Mouse (Mus musculus): ENCODE data around the gene Gnaq.
A peak's percentile ranks its signal among the peaks of the same experiment; 100 is the strongest.
"Not testable (repeated sequence)": the region's sequence is repeated elsewhere in the genome, so short reads cannot be mapped to it uniquely, and the experiment has no call there.

Gnaq gene

DNA sequence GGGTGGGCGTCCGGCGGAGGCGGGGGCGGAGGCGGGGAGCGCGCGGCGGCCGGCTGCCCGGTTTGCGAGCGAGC is at the start of gene Gnaq:
Gene Gnaq (plus strand): TSS at position 41 of the 74 bp plus-strand sequence.
- DNase-seq (ENCODE audit: low spot score) = no peak

DNA sequence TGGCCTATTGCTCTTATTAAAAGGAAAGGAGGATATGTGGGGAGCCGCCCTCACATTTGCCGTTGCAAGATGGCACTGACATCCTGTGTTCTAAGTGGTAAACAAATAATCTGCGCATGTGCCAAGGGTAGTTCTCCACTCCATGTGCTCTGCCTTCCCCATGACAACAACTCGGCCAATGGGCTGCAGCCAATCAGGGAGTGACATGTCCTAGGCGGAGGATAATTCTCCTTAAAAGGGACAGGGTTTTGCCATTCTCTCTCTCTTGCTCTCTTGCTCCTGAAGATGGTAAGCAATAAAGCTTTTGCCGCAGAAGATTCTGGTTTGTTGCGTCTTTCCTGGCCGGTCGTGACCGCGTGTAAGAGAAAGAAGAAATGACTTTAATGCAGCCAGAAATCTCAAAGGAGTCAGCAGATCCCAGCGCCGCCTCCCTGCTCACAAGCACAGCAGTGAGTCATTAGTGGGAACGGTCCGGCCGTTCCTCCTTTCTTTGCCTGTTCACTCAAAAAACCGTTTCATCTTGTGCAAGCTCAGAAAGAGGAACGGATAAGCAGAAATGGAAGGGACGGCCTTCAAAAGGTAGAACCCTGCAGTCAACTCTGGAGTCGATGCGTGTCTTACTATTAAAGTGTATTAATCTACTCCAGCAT is 48.5 kb upstream of the Gnaq start:
- not testable (repeated sequence) for DNase-seq (ENCODE audit: low spot score)

DNA sequence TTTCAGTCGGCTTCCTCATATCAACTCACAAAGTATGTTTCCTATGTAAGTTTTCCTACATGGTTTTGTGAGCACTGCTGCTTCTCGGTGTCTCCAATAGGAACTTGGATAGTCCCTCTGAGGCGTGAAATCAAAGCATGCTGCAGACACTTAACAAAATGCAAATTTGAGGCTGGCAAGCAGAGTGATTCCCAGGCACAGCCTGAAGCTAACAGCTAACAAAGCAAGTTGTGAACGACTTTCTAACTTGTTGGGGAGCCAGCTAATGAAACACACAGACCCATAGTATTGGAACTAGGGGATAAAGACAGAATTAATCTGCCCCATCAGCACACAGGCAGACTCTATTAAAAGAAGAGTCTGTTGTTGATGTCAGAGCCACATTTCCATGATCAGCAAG is 47.4 kb upstream of the Gnaq start:
- no peak for DNase-seq (ENCODE audit: low spot score)

DNA sequence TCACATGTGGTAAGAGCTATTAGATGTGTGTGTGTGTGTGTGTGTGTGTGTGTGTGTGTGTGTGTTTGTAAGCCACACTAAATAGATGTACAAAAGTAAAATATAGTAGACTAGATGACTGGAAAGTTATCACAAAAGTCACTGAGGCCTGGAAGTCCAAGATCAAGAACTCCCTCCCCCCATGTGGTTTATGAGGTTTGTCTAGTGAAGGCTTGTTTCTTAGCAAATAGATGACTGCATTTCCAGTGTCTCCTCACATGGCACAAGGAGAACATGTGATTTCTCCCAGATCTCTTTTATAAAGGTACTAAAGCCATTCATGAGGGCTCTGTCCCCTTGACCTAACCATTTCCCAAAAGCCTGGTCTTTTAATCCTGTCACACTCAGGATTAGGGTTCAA is 46.5 kb upstream of the Gnaq start:
- no peak for DNase-seq (ENCODE audit: low spot score)

DNA sequence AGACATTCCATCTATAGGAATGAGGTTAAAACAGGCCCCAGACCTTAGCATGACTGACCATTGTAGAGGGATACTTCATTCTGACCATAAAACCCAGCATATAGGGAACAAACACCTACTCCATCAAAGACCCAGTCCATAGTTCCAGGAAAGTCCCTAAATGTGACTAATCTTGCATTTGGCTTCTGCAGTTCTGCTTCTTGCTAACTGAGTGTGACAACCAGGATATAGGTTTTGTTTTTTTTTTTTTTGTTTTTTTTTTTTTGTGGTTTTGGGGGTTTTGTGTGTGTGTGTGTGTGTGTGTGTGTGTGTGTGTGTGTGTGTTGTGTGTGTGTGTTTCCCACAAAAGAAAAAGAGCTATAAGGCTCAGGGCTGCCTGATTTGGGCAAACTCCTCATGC is 46.0 kb upstream of the Gnaq start:
- DNase-seq (ENCODE audit: low spot score) = no peak

DNA sequence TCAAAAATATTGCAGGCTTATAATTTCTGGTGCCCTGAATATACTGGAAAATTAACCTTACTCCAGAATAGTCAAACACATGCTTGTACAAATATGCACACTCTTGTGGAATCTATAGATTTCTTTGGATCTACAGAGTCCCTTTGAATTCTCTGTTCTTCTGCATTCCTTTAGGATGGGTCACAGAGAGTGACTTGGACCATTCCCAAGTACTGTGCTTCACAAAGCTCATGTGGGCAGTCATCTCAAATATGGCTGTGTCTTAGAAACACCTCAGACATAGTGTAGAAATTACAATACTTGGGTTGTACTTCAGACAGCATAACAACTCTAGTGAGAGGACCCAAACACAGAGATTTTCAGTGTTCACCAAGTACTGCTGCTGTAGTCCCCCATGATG is 45.2 kb upstream of the Gnaq start:
- no peak for DNase-seq (ENCODE audit: low spot score)

DNA sequence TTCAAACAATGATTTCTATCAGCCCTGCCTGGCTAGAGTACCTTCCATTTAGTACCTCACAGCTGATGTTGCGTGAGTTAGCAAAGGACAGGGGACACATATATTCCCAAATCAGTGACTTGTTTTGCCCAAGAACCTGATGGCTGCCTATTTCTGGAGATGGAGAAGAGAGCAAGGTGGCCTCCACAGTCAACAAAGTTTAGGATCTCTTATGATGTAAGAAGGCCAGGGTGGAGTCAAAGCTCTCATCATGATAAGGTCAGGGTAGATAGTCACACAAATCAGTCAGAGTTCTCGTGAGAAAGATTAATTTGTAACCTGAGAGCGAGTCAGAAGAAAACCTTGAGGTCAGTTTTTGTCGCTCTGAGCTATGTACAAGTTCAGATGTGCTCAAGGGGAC is 39.0 kb upstream of the Gnaq start:
- DNase-seq (ENCODE audit: low spot score) = no peak

DNA sequence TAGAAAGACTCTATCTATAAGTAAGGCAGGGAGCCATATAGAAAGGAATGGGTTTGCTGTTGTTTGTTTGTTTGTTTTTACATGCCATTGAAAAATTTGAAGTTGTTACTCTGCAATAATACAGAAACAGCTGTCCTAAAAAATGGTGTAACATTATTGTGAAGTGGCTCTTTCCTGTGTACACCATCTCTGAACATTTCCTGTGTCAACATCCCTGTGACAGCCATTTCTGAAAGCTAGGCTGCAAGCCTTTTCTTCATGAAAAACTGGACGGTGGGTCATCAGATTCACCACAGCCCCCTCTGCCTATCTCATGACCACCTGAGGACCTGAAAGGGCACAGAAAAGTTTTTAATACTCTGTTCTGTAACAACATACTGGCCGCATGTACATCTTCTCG is 22.7 kb upstream of the Gnaq start:
- DNase-seq (ENCODE audit: low spot score) = no peak

DNA sequence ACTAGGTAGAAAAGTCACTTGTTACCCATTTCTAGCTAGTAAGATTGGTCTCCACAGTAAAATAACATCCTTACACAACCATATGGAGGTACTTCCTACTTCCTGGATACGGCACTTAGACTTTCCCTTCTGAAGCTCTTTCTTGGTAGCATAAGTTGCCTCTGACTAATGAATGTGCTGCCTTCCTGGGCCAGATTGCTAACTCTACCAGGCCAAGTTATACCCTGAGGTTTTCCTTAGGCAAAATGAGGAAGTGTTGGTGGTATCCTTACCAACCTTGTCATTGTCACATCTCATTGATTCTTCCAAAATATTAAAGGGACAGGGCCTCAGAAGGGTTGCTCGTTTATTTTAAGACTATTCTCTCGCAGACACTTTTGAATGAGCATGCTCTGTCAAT is 22.0 kb upstream of the Gnaq start:
- no peak for DNase-seq (ENCODE audit: low spot score)

DNA sequence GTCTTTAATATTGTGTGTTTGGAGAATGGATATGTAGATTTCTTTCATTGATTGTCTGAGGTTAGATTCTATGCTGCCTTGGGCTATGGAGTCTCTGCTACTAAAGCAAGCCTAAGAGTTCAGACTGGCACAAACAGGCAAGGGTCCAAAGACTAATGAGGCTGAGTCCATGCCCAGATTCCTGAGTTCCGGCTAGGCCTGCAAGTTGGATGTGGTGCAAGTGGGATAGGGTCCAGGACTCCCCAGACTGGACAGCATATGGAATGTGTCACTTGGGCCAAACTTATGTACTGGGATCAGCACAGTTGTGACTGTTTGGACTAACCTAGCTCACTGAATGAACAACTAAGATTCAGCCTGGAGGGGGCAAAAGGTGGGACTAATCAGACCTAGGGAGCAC is 19.3 kb upstream of the Gnaq start:
- DNase-seq (ENCODE audit: low spot score) = no peak

DNA sequence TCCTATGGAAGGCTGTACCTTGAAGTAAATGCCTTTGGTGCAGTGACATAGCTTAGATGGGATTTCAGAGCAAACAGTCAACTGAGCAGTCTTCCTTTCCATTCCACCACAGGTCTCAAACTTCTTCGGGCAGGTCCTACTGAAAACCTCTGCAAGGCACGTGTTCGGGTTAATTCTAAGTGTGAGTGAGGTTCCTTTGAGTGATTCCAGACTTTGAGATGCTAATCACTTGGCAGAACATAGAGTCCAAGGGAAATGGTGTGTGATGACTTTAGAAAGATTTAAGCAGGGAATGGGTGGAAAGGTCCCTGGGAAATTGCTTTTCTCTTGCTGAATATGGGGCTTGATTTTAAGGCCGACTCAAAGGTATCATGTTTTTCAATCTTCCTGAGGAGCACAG is 14.2 kb upstream of the Gnaq start:
- no peak for DNase-seq (ENCODE audit: low spot score)

DNA sequence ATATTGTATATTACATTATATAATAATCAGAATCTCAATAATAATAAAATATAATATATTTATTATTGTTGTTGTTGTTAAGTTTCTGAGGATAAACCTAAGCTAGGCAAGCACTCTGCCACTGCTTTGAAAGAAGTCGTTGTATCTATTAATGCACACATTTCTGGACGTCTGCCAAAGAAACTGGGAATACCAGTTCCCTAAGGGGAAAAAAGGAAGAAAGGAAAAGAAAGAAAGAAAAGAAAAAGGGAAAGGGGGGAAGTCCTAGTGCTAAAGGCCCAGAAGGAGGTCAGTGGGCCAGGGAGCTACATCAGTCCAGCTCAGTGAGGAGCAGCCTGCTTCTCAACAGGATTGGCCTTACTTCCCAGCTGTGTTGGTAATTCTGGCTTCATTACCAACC is 11.3 kb upstream of the Gnaq start:
- no peak for DNase-seq (ENCODE audit: low spot score)

DNA sequence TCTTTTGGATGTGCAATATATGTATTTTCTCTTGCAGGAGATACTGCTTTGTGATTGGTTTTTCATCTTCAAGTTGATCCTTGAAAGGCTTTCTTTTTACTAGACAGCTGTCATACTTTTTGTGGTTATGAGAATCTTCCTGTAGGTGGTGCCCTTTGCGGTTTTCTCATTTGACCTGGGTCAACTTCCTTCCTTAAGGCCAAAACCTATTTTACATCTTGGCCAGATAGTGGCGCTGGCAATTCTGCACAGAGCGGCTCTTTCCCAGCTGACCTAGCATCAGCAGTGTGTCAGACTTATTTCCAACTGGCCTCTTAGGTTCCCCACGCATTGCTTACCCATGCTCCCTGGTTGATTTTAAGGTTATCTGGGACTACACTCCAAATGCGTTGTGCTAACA is 3.9 kb upstream of the Gnaq start:
- DNase-seq (ENCODE audit: low spot score) = no peak

DNA sequence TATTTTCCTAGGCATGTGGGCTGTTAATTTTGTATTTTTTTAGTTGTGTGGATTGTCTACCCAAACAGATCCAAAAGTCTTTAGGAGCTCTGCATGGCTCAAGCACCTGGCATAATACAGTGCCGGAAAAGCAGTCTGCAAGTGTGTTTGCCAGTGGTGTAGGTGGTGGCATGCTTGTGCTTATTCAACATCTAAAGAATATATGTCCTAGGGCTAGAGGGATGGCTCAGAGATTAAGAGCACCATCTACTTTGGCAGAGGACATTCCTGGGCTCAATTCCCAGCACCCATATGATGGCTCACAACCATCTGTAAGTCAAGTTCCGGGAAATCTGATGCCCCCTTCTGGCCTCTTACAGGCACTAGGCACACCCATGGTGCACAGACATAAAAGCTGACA is 3.5 kb upstream of the Gnaq start:
- no peak for DNase-seq (ENCODE audit: low spot score)

DNA sequence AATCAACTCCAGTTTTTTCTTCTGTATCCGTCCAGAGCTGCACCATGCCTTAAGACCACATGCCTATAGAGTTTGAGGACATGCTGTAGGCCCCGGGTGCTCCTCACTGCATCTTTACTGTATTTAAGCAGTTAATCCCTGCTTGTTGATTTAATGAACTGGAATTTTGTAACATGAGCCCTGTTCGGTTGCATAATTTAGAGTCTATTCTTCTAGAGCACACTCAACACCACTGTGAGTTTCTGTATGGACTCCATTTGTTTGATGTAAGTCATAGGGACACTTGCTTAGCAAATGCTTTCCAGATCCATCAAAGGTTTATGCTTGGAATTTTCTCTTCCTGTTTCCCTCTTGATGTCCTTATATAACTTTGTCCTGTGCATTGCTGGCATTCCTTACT is 2.2 kb upstream of the Gnaq start:
- no peak for DNase-seq (ENCODE audit: low spot score)

DNA sequence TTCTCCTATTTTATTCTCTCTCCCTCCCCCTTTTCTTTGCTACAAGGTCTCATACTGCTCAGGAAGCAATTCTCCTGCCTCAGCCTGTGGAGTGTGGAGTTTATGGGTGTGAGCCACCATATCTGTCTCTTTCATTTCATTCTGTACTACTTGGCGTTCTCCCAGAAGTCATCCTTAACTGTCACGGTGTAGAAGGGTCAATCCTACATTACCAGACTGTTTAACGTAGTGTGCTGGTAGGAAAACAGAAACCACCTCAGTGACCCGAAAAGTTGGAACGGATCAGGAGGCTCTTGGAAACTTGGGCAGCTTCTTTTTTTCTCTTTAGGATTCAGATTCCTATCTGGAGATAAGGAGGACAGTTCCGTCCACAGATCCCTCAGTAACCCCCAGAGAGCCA is 800 bp upstream of the Gnaq start:
- no peak for DNase-seq (ENCODE audit: low spot score)

DNA sequence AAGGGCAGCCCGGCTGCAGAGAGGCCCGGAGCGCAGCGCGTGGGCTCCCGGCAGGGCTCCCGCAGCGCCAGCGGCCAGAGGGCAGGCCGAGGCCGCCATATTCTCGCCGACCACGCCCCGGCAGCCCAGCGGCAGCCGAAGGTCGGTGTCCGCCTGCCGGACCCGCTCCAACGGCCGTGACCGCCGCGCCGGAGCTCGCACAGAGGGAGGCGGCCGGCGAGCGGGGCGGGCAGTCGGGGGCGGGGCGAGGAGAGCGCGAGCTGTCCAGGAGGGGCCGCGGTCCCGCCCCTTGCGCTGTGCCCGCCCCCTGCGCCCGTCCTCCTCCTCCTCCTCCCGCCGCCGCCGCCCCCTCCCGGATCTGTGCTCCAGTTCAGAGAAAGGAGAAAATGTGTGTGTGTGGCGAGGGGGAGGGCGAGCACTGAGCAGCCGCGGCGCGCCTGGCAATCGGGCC is 266 bp upstream of the Gnaq start:
- peak; percentile 95 for DNase-seq (ENCODE audit: low spot score)

DNA sequence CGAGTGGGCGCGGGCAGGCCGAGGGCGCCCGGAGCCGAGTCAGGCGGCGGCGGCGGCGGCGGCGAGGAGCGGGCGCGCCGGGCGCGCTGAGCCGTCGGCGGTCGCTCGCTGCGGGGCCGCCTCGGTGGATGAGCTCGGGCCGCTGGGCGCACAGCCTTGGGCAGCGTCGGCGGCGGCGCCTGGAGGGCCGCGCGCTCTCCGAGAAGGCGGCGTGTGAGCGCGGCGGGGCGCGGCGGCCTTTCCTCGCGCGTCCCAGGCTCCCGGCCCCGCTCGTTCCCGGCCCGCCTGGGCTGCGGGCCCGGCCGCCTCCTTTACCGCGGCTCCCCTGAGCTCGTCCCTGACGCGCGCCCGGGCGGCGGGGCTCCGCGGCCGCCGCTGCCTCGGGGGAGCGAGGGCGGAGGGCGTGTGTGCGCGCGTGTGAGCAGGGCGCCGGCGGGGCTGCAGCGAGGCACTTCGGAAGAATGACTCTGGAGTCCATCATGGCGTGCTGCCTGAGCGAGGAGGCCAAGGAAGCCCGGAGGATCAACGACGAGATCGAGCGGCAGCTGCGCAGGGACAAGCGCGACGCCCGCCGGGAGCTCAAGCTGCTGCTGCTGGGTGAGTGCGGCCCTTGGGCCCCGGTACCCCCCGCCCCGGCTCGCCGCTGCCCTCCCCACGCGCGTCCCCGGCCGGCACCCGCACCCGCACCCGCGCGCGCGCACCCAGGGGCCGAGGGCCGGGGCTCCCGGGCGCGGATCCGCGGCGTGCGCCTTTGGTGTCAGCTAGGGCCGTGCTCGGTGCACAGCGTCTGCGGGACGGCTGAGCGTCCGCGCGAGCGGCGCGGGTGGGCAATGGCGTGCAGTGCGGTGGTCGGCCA is 462 bp downstream of the Gnaq start:
- DNase-seq (ENCODE audit: low spot score) = peak; percentile 67

DNA sequence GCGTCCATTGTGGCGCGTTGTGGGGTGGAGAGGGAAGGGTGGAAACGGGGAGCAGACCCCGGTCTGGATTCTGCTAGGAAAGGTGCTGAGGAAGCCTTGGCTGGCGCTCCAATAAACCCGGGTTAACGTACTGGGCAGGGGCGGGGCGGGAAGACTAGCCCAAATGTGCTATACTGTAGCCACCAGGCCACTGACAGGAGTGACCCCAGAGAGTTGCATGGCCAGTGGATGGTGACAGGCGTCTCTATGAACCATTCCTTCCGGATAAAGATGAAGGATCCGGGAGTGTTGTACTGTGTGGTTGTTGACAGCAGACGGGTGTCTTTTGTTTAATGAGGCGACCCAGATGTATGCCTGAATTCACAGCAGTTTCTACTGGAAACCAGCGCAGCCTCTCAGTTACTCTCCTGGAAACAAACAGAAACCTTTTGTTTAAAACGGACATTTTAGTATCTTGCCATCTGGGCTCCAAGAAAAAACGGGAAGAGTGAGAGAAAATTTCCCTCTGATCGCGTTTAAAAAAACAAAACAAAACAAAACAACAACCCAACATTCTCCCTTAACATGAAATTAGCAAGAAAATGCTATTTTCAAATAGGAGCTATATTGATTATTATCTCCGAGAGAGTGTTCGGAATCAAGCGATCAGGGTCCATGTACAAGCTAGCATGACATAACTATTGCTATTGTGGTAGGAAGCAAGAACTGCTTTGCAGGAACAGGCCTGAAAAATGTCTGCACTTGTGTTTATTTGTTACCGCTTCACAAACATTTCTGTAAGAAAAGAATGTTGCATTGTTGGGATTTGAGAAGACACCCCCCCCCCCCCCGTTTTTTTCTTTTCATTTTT is 1.3 kb downstream of the Gnaq start:
- no peak for DNase-seq (ENCODE audit: low spot score)

DNA sequence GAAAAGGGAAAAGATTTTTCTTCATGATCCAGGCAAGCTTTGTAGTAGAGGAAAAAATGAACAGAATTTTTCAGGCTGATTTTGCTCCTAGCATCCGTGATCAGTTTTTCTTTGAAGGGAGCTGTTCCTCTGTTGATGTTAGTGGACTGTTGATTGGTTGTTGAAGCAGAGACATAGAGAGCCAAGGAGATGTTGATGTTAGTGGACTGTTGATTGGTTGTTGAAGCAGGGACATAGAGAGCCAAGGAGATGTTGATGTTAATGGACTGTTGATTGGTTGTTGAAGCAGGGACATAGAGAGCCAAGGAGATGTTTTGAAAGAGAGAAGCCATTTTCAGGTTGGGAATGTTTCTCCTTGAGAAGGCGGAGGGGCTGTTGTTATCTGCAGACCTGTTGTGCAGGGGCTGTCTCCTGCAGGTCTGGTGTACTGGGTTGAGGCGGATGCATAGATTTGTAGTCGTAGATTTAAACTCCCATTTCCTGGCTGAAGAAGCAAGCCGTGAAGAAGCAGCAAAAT is 5.5 kb downstream of the Gnaq start:
- DNase-seq (ENCODE audit: low spot score) = no peak

DNA sequence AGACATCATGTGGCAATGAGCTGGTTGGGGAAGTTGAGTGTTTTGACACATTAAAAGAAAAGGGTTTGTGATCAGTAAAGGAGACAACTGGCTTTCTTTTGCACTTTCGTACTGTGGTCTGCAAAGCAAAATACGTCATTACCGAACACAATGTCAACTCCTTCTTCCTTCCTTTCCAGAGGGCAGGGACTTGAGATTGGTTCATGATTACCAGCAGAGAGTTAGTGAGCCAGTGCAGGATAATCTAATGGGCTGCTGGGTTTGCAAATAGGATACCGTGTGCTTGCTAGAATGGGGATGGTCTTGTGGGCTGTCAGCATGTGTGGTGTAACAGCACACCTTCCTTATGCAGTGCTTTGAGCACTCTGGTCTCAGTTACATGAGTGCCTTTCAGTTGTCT is 8.1 kb downstream of the Gnaq start:
- DNase-seq (ENCODE audit: low spot score) = no peak

DNA sequence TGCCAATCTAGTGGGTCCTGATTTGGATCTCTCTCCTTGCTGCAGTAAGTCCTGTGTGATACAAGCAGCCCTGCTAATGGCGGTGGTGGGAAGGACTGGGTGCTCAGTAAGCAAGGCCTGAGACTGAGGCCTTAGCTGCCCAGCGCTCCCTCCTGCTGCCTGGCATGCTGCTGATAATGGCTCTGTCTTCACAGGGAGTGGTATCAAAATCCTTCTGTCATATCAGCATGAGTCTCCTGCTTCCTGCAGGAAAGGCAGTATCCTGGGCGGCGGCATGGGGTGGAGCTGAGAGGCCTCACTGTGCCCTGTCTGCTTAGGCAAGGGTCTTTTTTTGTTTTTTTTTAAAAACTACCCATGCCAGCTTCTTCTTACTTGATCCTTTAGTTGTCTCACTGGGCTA is 9.2 kb downstream of the Gnaq start:
- no peak for DNase-seq (ENCODE audit: low spot score)

DNA sequence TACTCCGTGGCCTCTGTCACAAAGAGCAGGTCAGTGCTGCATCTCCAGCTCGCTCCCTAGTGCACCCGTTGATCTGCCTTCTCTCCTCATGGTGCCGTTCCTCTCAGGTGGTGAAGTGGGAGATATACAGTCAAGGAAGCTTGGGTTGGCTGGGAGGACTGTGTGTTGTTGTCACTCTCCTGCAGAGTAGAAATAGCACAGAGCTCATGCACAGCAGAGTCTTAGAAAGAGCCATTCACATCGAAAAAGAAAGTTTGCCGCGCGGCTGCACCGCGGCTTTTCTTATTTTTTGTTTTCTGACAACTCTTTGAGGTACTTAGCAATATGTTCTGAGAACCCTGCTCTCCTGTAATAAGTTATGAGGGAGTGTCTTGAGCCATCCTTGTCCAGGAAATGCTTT is 10.4 kb downstream of the Gnaq start:
- no peak for DNase-seq (ENCODE audit: low spot score)
